Mouse (Mus musculus): ENCODE measurements around the gene Herc1.

The Herc1 gene

DNA sequence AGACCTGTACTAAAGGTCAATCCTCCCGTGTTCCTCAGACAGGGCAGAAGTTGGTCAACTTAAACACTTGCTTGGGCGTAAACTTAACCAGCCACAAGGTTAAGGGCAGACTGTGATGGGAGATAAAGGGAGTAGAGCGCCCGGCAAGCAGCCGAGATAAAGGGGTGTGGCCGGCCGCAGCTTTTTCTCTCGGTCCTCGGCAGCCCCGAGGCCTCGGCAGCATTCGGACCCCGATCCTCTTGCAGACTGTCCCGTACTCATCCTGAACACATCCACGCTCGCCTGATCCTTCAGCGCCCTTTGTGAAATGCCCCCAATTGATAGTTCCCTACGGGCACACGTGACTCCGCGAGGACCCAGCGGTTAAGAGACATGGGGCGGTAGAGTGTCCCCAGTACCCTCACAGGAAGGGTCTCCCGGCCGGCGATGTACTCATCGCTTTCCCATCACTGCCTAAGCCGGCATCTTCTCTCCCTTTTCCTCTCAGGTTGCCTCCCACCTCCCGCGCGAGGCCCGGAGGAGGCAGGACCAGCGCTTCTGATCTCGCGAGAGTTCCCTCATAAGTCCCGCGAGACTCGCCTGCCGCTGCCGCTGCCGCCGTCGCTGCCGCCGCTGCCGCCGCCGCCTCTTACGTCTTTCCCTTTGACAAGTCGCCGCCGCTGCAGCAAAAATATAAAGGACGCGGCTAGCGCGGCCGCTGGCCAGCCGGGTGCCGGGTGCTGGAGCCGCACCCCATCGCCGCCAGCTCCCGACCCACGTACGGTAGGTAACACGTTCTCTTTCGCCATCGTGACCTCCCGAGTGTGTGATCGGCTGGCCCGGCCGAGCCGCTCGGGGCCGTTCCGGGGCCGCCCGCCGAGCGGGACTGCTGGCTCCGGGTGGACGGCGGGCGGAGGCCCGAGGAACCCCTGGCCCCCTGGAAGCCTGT lies at the start of gene Herc1:
Gene Herc1, plus strand, starts transcription at position 591 of the 928 bp plus-strand sequence.
- peak; percentile 95 for DNase-seq (ENCODE audit: extremely low read depth, insufficient read length, low spot score)

DNA sequence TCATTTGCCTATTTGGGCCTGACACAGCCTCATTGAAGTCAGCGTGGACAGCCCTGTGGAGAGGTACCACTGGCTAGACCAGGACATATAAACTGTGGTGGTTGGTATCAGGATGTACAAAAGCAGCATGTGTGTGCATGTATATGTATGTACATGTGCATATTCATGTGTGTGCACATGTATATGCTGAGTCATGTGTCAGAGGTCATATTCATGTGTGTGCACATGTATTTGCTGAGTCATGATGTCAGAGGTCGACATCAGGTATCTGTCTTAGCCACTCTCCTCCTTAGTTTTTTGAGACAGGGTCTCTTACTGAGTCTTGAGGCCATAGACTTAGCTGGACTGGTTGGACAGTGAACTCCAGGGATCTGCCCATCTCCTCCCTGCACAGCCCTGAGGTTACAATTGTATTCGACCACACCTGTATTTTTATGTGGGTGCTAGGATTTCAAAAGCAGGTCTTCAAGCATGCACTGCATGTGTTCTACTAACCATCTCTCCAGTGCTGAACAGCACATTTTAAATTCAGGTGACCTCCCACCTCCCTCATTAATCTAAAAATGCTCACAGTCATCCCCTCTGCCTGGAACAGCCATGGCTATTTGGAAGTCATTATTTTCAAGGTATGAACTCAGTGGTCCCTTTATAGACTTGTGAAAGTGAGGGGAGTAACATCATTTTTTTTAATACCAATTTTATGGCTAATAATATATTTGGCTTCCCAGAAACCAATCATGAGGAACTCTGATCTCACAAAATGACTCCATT lies 45.7 kb upstream of the Herc1 start:
- DNase-seq (ENCODE audit: extremely low read depth, insufficient read length, low spot score): no peak

DNA sequence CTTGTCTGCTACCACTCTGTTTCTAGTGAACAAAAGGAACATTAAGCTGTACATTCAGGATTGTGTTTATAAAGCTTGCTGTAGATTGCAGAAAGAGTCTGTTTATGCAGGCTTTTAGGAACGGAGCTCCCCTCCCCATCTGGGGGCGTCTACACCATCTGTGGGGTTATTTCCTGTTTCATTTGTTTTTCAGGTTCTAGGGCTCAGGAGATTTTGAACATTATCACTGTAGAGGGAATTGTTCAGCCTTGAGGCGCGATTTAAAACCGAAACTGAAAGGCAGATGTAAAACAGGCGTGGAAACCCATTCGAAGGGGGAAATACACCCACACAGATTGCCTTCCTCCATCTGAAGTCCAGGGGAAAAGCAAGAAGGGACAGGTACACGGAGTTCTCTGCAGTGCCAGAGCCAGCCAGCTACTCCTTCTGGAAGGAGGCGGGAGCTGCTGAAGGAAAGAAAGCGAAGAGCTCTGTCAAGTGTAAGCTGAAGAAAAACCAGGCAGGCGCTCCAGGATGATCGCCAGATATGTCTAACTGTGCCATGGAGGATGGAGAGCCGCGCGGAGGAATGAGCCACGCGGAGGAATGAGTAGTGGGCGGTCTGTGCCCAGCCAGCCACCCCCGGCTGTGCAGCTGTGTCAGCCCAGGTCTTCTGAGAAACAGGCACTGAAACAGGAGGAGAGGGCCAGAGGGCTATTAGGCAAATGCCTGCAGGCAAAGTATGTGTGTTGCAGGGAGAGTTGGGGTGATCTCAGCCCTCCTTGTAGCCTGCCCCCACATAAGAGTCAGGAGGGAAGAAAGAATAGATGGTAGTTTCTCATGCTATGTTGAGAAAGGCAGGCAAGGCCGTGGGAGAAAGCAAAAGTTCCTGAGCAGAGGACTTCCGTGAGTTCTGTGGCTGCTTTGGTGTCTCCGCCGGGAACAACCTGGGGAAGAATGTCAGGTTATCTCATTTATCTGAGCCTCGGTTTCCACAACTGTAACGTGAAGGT lies 44.8 kb upstream of the Herc1 start:
- peak; percentile 46 for DNase-seq (ENCODE audit: extremely low read depth, insufficient read length, low spot score)

DNA sequence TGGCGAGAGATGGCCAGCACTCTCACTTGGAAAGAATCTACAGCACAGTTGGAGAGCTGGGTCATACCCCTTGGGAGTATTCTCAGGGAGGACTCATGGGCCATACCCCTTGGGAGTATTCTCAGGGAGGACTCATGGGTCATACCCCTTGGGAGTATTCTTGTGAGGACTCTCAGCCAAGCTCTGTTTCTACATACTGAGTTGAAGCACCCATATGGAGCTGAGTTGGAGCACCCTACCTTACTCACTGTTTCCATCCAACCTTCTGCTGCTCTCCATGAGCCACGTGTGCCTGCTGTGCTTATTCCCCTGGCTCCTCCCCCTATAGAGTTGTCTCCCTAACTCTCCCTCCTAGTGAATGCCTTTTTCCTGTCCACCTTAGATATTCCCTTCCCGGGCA lies 43.8 kb upstream of the Herc1 start:
- no peak for DNase-seq (ENCODE audit: extremely low read depth, insufficient read length, low spot score)

DNA sequence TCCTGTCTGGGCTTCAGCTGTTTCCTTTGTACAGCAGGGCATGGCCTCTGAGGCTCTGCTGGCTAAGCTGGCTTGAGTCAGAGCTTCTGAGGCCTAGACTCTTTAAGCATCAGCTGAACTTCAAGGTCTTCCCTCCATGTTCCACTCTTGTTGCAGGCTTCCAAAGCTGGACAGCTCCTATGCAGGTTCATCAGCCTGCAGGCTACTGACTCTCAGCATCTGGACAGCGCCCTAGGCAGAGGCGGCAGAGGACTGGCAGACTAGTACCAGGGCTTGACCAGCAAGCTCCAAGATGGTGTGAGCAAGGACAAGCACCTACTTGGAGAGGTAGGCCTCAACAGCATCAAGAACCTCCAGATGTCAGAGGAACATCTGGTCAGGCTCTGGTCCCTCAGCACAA lies 42.9 kb upstream of the Herc1 start:
- peak; percentile 27 for DNase-seq (ENCODE audit: extremely low read depth, insufficient read length, low spot score)

DNA sequence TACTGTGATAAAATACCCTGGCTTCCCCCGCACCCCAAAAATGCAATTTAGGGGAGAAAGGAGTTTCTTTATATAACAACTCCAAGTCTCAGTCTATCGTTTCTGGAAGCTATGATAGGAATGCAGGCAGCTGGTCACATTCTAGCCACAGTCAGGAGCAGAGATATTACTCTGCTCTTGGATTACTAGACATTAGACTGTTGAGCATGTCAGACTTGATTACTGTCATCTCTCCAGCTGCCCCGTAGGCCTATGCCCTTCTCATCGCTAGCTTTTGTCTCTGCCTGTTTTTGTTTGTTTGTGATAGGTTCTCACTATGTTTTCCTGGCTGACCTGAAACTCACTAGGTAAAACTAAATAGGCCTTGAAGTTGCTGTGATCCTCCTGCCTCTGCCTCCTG lies 41.5 kb upstream of the Herc1 start:
- DNase-seq (ENCODE audit: extremely low read depth, insufficient read length, low spot score): no peak

DNA sequence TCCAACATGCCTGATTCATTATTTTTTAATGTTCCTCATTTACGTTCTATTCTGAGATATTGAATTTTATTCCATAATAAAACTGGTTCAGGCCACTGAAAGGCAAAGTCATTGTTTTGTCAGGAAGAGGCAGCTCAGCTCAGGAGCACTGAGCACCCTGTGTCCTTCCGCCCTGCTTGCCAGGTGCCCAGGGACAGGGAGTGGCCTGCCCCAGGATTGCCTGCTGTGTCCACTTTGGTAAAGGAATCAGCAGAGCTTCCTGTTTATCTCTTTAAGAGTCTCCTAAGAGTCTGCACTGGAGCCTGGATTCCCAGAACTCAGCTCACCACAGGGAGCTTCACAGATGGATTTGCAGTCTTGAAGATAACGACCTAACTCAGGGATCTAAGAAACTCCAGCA lies 38.8 kb upstream of the Herc1 start:
- no peak for DNase-seq (ENCODE audit: extremely low read depth, insufficient read length, low spot score)

DNA sequence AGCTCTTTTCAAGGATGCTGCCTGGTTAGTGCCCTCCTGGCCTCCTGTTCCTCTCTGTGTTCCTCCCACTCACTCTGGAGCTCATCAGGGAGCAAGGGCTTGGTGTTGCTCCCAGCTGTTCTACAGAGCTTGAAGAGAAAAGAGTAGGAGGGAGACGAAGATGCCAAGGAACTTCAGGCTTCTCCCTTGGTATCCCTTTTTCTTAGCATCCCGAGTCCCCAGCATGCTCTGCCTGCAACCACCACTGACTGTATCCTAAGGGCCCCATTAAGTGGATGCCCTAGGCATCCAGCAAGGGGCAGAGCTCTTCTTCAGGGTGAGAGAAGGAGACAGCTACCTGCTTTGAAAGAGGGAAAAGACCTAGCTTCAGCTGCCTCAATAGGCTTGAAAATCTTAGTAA lies 33.6 kb upstream of the Herc1 start:
- DNase-seq (ENCODE audit: extremely low read depth, insufficient read length, low spot score): no peak

DNA sequence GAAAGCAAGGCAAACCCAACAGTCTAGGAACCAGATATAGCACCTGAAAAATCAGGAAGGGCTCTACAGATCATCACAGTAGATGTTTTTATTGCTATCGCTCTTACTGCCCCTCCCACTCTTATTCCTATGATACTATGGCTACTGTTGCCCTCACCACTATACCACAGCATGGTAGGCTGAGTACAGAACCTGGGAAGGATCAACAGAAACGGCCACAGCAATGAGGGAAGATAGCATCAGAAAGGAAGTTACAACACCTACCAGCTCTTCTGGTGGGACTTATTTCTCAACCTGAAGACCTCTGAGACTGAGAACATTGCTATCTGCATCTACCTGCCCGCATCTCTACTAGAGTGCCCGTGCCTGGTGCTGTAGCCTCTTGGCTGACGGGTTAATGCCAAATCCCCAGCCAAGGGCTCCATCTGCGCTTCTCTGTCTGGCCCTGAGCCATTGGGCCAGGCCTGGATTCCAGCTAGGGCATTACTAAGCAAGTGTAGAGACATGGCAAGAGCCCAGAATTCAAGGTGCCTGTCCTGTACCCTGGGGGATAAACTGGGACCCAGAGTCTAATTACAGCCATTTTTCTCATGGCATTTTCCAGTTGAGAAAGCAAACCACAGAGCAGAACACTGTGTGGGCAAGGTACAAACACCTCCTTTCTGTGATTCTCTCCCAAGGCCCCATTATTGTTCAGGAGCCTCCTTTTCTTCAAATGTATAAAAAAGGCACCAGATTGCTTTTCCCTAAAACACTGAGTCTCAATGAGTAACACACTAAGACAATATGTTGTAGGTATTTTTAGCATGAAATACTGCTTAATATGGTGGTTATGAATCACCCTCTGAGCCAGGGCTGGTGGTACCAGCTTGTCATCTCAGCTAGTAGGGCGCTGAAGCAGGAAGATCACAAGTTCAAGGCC lies 28.0 kb upstream of the Herc1 start:
- peak; percentile 31 for DNase-seq (ENCODE audit: extremely low read depth, insufficient read length, low spot score)

DNA sequence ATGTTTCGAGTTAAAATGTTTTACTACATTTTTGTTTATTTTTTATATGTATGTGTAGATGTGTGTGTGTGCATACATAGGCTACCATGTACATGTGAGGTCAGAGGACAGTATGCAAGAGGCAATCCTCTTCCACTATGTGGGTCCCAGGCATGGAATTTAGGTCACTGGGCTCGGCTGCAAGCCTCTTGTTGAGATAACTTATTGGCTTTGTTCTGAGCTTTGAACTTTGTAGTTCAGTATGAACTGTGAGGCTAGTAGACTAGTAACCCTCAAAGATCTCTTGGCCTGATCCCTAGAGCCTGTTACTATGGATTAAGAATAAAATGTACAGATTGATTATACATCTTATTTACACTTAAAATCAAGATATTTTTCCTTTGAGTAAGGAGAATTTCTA lies 23.4 kb upstream of the Herc1 start:
- no peak for DNase-seq (ENCODE audit: extremely low read depth, insufficient read length, low spot score)

DNA sequence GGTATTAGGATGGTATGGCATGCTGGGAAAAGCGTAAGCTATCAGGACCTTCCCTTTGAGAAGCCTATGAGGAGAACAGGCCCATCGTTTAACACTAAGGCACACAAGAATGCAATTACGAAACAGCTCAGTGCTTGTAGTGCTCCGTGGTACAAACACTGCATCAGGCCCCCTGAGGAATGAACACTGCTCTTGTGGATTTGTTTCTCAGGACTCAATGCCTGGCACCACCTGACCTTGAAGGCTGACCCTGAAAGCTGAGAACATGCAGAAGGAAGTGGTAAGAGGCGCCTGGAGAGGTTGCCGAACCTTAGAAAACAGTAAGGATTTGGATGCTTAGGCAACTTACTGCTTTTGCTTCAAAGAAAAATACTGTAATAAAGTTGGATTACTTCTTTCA lies 20.8 kb upstream of the Herc1 start:
- no peak for DNase-seq (ENCODE audit: extremely low read depth, insufficient read length, low spot score)

DNA sequence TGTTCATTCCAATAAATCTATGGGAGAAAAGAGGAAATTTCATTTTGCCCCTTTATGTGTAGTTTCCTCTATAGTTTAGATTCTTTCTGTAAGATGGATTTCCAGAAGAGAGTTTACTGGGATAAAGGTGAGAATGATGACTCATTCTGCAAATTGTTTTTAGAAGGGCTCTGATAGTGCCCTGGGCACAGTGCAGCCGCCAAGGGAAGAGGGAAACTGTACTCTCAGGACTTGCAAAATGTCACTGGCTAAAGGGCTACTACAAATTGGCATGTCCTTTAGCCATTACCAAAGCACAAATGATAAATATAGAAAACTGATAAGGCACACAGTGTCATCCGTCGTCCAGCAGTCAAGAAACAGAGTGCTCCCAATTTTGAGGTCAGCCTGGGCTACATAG lies 19.8 kb upstream of the Herc1 start:
- no peak for DNase-seq (ENCODE audit: extremely low read depth, insufficient read length, low spot score)

DNA sequence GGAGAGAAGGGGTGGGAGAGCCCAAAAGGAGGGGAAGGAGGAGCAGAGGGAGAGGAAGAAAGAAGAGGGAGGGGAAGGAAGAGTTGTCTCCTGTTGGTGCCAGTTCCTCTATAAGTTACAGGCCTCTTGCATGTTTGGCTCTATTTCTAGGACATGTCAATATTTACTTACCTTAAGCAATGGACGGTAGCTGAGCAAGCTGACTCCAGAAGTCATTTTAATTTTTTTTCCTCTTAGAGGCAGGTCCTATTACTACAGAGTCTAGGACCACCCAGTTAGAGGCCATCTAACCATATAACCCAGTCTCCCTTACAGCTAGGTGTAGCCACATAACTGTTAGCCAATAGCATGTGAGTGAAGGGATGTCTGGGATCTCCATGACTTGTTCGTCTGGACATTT lies 18.7 kb upstream of the Herc1 start:
- no peak for DNase-seq (ENCODE audit: extremely low read depth, insufficient read length, low spot score)

DNA sequence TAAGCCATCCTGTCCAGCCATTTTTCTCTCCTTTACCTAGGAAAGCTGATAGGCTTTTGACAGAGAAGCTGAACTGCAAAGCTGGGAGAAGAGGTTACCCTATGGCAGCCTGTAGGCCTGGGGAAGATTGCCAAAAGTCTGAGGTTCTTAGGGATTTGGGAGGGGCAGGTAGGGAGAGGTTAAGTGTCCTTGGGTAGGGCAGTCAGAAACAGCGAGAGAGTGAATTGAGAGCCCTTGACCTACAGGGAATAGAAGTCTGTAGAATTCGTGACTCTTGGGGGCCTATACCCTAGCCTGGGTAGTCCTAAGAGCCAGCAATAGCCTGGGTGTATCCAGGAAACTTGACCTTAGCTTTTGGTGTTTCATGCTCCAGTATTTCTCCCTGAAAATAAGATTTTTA lies 17.9 kb upstream of the Herc1 start:
- DNase-seq (ENCODE audit: extremely low read depth, insufficient read length, low spot score): no peak

DNA sequence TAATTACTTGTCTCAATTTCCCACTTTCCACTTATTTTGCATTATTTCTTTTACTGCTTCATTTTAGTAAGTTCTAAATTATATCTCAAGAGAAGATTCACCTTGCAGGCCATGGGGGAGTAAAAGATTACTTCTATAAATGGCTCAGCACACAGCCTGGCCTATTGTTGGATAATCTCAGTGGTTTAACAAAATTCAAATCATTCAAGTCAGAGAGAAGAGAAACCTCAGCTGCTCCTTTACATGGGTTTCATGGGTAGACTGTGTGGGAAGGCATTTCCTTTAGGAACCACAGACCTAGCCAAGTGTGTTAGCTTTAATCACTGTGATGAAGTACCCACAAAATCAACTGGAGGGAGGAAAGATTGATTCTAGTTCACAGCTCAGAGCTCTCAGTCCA lies 13.0 kb upstream of the Herc1 start:
- DNase-seq (ENCODE audit: extremely low read depth, insufficient read length, low spot score): no peak

DNA sequence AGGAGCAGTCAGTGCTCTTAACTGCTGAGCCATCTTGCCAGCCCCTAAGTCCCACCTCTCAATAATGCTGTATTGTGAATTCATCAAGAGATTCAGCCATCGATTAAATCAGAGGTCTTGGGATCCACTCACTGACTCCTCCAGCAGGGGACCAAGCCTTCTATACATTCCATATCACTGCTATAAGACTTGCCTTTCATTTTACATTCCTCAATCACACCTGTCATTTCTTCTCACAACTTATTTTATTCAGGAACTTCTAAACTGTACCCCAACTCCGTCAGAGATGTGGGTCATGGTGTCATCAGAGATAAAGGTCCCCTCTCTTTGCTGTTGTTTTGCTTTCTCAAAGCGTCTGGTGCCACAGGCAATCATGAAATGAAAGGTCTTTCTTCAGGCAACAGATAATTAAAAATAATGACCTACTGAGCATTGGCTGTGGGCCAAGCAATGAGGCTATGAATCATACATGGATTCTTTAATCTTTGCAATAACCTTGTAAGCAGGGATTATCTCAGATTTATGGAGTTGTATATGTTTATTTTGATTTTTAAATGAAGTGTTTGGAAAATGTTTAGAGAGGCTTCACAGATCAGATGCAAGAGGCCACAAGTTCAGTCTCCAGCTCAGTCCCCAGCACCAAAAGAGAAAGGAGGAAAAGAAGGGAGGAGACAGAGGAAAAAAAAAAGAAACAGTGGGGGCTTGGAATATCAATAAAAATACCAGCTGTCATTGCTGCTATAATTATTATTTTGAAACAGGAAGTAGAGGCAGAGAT lies 12.1 kb upstream of the Herc1 start:
- no peak for DNase-seq (ENCODE audit: extremely low read depth, insufficient read length, low spot score)

DNA sequence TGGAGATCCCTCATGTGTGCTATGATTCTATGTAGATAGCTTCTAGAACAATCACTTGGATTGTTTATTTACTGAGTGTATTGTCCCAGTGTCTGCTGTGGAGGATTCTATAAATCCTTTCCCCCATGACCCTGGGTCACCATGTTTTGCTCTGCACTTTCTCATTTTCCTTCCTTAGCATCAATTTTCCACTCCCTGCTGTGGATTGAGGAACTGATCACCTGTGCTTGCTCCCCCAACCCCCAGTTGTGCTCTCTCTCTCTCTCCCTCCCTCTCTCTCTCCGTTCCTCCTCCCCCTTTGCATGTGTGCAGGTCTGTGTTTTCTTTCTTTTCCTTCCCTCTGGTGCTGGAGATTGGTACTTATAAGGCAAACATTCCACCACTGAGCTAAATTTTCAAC lies 10.5 kb upstream of the Herc1 start:
- no peak for DNase-seq (ENCODE audit: extremely low read depth, insufficient read length, low spot score)

DNA sequence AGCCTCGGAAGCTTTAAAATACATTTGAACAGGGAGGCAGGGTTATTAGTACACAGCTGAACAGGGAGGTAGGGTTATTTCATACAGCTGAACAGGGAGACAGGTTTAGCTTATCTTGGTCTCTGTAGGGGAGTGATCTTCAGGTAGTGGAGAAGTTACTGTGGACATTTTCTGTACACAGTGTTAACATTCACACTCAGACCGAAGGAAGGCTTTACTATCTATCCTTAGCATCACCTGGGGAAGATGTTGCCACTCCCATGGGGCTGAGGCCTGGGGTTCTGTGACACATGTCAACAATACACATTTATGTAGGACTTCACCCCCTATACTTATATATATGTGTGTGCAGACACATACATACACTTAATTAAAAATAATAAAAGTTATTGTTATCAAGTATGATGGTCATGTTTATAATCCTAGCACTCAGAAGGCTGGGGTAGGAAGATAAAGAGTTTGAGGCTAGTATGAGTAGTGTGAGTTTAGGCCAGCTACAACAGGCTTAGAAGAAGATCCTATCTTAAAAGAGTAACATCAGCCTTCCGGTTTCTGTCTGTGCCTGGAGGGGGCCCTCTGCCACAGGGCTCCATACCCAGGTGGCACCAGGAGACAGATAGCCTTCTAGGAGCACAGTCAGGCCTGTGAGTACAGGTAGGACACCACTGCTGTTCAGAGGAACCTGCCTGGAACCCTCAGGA lies 9.7 kb upstream of the Herc1 start:
- no peak for DNase-seq (ENCODE audit: extremely low read depth, insufficient read length, low spot score)
